Mouse (Mus musculus) ovary, postnatal 14 days (tissue): ENCODE measurements around the gene Dtd2.

Experiments
- DNase-seq: peaks from one replicate; pipeline ENCODE4 v3.0.0; 2022; ENCODE audit warnings: low spot score

The Dtd2 gene

DNA sequence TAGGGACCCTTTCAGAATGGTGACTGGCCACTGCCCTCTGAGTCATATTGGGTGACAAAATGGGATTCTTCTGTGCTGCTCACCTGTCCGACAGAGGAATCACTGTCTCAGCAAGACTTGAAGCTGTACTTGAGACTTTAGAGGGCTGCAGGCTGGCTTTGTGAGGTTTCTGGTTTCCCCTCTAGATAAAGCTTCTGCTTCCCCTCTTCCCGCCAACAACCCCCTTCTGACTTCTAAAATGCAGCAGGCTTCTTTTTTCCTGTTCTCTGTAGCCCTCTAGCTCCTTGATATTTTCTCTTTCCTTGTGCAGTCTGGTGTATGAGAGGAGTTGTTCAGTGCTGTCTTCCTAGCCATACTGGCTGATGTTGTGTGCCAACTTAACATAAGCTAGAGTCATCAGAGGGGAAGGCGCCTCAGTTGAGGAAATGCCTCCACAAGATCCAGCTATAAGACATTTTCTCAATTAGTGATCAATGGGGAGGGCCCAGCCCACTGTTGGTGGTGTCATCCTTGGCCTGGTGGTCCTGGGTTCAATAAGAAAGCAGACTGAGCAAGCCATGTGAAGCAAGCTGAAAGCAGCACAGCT lies 21.0 kb downstream of the Dtd2 start:
- no peak for DNase-seq

DNA sequence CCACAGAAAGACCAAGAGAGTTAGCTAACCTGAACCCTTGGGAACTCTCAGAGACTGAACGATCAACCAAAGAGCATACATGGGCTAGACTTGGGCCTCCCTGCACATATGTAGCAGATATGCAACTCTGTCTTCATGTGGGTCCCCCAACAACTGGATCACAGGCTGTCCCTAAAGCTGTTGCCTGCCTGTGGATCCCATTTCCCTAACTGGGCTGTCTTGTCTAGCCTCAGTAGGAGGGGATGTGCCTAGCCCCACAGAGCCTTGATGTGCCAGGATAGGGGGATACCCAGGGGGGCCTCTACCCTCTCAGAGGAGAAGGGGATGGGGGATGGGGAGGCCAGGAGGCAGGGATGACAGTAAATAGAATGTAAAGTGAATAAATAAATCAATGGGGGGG lies 22.7 kb downstream of the Dtd2 start:
- no peak for DNase-seq

DNA sequence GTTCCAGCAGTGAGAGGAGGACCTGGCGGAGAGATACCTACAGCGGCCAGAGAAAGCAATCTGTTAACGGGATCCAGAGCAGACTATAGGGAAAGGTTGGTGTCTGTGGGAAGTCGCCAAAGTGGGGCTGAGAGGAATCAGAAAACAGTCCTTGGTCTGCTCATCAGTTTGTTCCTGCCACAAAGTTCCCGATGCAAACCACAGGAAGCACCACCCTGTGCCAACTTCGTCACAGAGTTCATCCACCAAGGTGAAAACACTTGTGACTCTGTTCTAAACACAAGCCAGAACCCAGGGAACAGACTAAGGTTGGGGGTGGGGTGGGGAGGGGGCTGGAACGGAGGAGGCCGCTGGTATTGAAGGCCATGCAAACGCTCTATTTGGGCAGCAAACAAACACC lies 29.8 kb downstream of the Dtd2 start:
- DNase-seq: no peak

DNA sequence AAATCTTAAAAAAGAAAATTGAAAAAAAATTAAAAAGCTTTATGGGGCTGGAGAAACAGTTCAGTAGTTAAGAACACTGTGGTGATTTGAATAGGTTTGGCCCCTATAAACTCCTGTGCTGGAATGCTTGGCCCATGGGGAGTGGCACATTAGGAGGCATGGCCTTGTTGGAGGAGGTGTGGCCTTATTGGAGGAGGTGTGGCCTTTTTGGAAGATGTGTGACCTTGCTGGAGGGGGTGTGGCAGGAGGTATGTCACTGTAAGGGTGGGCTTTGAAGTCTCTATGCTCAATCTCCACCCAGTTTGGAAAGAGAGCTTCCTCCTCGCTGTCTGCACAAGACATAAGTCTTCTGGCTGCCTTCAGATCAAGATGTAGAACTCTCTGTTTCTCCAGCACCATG lies 31.9 kb downstream of the Dtd2 start:
- no peak for DNase-seq

DNA sequence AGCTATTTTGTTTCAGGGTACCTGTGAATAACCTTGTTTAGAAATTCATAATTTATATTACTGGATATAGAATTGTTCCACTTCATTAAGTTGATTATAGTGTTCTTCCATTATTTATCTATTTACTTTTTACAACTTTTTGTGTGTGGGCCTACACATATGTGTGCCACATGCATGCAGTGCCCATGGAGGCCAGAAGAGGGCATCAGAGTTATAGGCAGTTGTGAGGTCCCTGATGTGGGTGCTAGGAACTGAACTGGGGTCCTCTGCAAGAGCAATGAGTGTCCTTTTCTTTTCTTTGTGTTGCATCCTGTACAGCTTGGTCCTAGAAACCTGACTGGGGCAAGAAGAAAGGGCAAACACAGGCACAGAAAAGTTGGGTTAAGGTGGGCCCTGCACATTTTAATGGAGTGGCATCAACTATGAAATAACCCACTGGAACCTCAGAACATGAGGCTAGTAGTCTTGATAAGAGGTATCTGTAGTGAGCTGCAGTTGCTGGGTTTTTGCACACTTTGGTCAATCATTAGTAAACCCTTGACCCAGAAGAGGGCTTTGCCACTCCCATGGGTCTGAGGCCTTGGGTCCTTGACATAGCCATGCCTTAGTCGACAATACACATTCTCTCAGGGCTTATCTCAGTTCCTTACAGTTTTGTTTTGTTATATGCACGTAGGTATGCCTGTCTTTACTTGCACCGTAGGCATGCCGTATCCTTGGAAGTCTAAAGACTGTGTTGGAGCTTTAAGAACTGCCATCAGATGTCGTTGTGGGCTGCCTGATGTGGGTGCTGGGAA lies 33.8 kb downstream of the Dtd2 start:
- no peak for DNase-seq

DNA sequence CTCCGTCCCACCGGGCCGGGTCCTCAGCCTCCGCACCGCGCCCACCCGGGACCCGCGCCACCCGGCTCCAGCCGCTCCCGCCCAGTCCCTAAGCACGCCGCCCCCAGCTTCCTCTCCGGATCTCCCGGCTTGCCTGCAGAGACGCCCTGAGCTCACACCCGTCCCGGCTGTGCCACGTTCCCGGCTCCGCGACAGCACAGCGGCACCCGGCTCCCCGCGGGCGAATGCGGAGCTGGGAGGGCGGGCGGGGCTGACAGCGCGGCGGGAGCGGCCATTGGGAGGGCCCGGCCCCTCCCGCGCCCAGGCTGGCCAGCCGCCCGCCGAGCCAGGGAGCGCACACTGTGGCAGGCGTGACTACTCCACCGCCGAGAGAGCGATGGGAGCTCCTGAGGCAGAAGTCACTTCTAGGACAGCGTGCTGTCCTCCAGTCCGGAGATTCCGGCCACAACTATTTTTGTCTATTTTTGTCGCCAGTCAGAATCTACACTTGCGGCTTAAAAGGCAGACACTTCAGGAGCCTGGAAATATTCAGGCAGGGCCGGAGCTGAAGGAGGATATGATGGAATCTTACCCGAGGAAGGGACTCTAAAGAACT lies 35.1 kb downstream of the Dtd2 start, which contains the start of gene Heatr5a:
Gene Heatr5a (minus strand): TSS at position 252 of the 595 bp plus-strand sequence.
- peak; percentile 88 for DNase-seq

DNA sequence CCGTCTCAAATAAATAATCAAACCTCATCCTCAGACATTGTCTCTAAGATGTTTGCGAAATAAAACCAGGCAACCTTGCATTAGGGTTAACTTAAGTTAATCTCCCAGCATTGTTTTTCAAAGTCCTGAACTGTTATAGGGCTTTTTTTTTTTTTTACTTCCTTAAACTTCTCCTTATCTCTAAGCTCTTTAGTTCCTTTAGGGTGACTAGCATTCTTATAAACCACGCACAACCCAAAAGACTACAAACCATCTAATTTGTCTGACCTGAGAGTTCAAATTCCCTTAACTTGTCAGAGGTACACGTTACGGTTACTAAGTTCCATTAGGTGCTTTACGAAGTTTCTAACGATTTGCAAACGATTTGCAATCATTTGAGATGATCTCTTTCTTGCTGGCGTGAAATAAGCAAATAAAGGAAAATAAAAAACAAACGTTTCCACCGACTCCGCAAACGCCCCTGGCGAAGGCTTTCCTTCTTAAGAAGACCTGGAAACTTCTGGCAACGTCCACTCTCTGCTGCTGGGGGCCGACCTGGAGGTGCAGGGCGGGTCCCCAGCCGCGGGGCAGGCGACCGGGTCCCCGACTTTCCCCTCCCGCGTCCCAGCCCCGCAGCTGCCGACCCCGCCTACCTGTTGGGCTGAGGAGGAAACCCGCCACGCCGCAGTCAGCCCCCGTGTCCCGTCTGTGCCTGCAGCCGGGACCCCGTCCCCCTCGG lies 35.8 kb downstream of the Dtd2 start:
- DNase-seq: no peak

DNA sequence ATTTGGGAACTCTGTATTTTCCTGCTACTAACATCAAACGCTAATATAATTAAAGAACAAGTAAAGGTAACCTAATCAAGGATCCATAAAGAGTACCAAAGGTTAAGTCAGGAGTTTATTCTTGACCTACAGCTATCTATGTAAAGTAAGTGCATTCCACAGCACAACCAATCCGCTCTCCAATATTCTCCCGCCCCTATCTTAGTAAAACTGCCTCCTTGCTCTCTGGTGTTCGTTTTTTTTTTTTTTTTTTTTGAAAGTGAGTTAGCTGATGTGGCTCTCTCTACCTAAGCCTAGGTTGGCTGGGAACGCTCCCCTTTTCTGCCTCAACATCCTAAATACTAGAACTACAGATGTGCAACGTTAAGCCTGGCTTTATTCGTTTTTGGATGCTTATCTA lies 36.4 kb downstream of the Dtd2 start:
- DNase-seq: no peak

DNA sequence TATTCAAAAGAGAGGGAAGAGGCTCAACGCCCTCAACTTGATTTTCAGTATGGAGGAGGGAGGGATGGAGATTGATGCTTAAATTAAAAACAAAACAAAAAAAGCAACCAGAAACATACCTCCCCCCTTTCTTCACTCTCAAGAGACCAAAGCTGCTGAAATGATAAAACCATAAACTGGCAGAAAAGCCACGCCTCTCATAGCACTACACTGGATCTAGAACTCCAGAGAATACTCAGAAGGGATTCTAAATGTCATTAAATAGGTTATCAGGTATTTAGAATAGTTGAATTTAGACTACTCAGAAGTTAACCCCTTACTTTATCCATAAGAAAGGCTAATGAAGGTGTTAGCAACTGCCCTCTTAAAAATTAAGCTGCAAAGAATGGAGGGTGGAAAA lies 37.2 kb downstream of the Dtd2 start:
- no peak for DNase-seq

DNA sequence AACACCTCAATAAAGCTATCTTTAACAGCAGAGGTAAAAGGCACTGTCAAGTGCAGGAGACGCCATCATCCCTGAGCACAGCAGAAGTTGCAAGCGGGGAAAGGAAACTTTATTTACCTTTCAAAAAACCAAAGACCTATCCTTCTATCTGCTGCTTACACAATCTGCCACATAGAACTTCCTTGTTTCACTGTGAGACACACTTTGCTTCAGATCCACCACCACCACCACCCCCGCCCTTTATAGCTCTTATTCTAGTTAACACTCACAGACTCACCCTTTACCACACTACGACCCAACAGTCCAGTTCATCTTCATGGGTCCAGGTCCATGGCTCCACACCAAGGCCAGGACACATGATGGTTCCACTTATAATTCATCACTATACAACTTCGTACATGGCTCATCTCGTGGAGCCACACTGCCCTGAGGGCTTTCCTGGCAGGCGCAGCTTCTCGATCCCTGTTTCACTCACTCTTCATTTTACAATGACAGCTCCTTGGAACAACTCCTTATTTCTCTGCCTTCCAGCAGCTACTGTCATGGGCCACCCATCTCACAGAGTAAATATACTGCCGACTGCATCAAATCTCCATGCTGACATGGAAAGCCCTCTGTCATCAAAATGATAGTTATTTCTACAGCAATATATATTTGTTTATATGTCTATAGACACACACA lies 38.2 kb downstream of the Dtd2 start:
- DNase-seq: no peak

DNA sequence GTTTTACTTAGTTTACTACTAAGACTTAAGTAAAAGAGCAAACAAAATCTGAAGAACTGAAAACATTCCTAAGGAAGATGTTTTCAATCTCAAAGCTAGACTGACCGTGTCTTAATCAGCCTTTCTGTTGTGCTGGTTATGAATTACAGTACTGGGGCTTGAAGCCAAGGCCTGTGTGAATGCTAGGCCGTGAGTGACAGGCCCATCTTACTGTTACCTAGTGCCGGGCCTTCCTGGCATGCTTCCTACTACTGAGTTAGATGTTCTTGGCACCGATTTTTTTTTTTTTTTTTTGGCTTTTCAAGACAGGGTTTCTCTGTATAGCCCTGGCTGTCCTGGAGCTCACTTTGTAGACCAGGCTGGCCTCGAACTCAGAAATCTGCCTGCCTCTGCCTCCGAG lies 48.7 kb downstream of the Dtd2 start:
- DNase-seq: no peak

DNA sequence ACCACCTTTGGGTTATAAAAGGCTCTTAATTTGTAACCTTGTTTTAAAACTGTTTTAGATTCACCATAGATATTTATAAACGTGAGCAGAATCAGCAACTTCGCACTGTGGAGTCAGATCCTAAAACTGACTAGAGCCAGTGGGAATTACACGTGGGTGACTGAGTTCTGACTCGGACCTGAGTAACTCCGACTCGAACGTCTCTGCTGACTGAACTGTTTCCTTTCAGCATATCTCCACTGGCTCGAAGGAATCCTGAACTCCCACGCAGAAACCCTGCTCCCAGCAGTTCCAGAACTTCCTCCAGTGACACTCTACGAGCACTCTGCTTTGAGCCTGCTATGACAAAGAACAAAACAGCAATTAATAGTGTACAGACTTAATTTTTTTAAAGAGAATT lies 54.0 kb downstream of the Dtd2 start:
- no peak for DNase-seq

DNA sequence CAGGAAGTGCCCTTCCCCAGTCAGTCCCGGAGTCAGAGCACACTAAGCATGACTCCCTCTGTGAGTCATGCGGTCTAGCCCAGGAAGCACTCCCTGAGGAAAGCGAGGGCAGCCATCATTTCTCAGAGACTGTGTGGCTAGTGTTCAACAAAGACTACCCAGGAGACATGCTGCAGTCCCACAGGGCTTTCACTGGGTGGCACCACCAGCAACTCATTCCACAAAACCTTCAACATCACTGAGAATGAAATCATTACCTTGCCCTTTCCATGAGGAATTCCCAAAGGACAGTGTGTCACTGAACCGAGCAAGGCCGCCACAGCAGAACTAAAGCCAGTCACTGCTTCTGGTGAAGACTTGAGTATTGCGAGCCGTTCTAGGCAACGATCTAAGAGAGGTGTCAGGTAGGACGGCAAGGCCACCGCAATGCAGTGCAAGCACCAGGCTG lies 58.8 kb downstream of the Dtd2 start:
- DNase-seq: no peak

DNA sequence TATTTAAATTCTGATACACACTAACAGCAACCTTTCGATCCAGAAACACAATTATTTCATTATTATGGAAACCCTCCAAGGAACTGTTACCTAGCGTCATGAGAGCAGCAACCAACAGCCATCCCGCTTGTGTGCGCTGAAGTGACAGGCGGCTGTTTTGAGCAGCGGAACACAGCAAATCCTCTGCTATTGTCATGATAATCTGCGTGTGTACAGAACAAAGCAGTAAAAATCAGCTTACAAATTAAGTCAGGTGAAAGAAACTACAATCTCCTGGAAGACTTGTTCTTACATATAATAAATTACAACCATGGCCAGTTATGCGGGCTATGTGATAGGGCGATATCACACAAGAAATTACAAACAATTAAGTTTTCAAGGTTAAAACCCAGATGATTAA lies 61.0 kb downstream of the Dtd2 start:
- DNase-seq: no peak

DNA sequence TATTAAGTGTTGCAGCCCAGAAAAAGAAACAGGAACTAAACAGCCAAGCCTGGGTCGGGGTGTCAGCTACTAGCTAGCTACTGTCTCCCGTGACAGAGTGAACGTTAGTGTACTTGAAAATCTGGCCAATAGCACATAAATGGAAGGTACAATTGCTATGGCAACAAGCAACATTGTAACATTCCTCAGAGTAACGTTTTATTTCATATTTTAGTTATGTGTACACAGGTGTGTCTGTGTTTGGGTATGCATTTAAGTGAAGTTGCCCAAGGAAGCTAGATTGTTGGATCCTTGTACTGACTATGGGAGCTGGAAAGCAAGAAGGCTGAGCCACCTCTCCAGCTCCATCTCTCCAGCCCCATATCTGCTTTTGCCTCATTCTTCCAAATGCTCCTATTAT lies 66.5 kb downstream of the Dtd2 start:
- no peak for DNase-seq
